Mouse (Mus musculus) gastrocnemius, adult 2 months (tissue): ENCODE results near the gene Gm17409. TPM values are rescaled to one million over a fixed set of nuclear protein-coding genes. Genes with fewer than 3 reads are reported as not detected.

Experiments
- DNase-seq: peaks from one replicate; pipeline ENCODE4 v3.0.0; 2022
- H3K27ac ChIP-seq: fragments of 200-600 bp; 2 replicates; pipeline ENCODE4 v1.8.1; 2022; ENCODE audit warnings: mild to moderate bottlenecking
- H3K4me3 ChIP-seq: fragments of 200-600 bp; 2 replicates; pipeline ENCODE4 v1.8.1; 2022; ENCODE audit warnings: mild to moderate bottlenecking, moderate library complexity
- CTCF ChIP-seq: fragments of 200-600 bp; IDR thresholded peaks from 2 replicates; pipeline ENCODE4 v1.8.1; 2022; ENCODE audit warnings: antibody characterized with exemption, mild to moderate bottlenecking, moderate library complexity
- intact Hi-C: fragments of 180-260 bp; cut with DNase I; formaldehyde crosslinking; loops from one replicate; pipeline ENCODE4 v1.15.1; 2025
- total RNA-seq, 2 experiments: library from RNA; stranded (reverse); gene quantifications; 2 replicates each; pipeline ENCODE4 v1.2.3; 2021

Gene Gm17409
- total RNA-seq, 2 experiments from 2014 or later: not detected

- TF ChIP-seq CTCF: no peak
- intact Hi-C loops: no loop called here
- H3K4me3 ChIP-seq: peak overlapping the region; percentile 26; the same call in 1 of the 2 replicates
These were observed 46.1 kb downstream of the Gm17409 start for GRCm38 (mm10) chr2:58516000-58516399.

GRCm38 (mm10) chr2:58516920-58517319, 47.0 kb downstream of the Gm17409 start:
- Histone ChIP-seq H3K4me3 (no peak overlapping the region), H3K27ac (peak overlapping the region; percentile 28; the same call in 1 of the 2 replicates)
- no peak for TF ChIP-seq CTCF
- intact Hi-C loops: no loop called here
- no peak for DNase-seq

More at GRCm38 (mm10) chr2:58516000-58516399, 46.1 kb downstream of the Gm17409 start:
- peak overlapping the region; percentile 28; the same call in 1 of the 2 replicates for H3K27ac ChIP-seq
- DNase-seq: no peak

- no peak for TF ChIP-seq CTCF
- intact Hi-C loops: no loop called here
- H3K27ac ChIP-seq: peak overlapping the region; percentile 63
These were observed 48.6 kb downstream of the Gm17409 start for GRCm38 (mm10) chr2:58518517-58518916.

More at GRCm38 (mm10) chr2:58518517-58518916, 48.6 kb downstream of the Gm17409 start:
- no peak overlapping the region for H3K4me3 ChIP-seq
- no peak for DNase-seq

Other genes starting within 250 kb of the Gm17409 start
- under 1 TPM; 0.05 to 0.61 TPM for gene Acvr1c, start 112.2 kb upstream of the Gm17409 start, total RNA-seq
- gene Acvr1, start 97.0 kb downstream of the Gm17409 start, total RNA-seq: 10 to 100 TPM; 17.6 to 23.2 TPM
- 1 to 10 TPM; 2.0 to 2.4 TPM for gene Upp2, start 97.2 kb downstream of the Gm17409 start, total RNA-seq